Mouse (Mus musculus) embryo, embryonic 11.5 days (tissue): ENCODE results near the gene Arhgef12.
"Not testable (repeated sequence)": the region's sequence is repeated elsewhere in the genome, so short reads cannot be mapped to it uniquely, and the experiment has no call there.

ENCODE experiments used
- DNase-seq: peaks from one replicate; pipeline ENCODE4 v3.0.0-alpha.2; 2012; ENCODE audit warnings: low read depth, low spot score

The Arhgef12 gene

DNA sequence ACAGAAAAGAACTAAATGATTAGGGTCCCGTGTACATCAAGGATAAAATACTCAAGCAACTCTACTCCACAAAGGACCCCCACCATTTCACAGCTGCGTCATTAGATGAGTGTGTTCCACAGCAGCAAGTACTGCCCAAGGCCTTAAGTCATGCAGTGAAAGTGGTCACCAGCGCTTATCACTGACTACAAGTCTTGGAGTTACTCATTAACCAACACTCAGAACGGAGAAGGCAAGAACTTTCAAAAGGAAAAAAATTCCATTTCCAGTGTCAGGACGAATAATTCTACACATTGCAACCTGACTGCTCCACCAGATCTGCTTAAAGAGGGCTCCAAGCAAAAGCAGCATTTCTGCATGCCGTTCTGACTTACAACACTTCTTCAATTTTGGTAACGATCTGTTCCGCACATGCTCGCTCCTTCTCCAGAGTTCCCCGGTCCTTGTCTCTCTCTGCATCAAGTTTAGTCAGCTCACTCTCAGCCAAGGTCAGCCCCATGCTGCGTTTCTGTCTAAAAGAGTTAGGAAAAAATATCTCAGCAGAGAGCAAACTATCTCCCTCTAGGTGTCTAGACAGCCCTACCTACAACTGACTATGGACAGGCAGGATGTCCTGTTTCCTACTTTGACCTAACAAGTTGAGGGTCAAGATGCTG lies 106.3 kb downstream of the Arhgef12 start:
- DNase-seq: no peak

DNA sequence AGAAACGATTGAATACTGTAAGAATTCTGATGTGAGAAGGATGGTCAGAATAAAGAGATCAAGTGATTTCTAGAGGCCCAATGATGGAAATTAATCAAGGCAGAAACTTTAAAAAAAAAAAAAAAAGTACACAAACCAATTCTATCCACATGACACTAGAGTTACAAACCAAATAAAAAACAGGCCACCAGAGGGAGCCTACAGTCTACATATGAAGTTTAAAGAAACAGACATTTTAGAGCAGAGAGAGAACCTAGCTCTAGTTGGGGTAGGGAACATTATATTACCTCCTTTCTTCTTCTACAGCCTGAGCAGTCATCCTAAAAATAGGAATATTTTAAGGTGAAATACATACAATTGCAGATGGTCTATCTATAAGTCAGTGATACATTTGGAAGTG lies 107.0 kb downstream of the Arhgef12 start:
- DNase-seq: peak; percentile 24

DNA sequence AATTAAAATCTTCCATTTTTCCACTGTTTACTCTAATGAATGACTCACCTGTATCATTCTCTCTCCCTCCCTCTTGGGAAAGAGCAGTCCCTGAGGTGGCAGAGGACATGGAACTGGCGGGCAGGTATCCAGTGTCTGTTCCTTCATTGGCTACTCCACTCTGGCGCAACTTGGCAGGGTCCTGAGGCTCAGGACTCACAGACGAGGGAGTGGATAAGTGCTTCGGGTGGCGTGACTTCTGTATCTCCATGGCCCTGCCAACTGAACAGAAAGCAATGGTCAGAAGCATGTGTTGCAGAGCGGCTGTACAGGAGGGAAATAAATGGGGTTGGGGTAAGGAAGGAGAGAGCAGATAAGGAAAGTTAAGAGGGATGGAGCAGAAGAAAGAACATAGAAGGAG lies 109.5 kb downstream of the Arhgef12 start:
- DNase-seq: no peak

DNA sequence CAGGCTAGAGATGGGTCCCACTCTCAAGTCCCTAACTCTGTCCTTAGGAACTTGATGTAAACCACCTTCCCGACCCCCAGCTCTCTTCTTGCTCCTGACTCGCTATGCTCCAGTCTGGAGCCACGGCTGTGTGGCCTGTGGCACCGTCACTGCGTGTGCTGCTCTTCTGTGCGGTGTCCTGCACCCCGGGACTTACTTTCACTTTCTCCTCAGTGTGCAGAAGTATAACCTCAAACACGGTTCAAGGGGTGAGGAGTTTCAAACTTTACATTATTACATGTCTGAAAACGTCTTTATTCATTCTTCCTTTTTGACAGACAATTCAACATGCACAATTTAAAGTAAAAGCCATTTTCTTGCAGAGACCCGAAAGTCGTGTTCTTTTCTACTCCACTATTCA lies 111.7 kb downstream of the Arhgef12 start:
- DNase-seq: no peak

DNA sequence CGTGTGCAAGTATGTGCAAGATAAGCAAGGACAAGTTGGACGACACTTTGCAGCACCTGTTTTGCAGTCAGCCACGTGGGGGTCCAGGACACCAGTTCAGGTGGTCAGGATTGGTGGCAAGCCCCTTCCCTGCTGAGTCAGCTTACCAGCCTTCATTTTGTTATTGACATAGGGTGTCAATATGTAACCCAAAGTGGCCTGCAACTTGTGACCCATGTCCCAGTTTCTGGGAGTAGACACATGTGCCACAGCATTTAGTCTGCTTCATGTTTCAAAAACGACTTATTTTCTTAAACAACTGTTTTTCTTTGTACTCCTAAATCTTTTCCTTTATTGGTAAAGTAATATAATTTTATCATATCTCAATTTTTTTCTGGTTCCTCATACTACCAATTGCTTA lies 112.3 kb downstream of the Arhgef12 start:
- DNase-seq: no peak

DNA sequence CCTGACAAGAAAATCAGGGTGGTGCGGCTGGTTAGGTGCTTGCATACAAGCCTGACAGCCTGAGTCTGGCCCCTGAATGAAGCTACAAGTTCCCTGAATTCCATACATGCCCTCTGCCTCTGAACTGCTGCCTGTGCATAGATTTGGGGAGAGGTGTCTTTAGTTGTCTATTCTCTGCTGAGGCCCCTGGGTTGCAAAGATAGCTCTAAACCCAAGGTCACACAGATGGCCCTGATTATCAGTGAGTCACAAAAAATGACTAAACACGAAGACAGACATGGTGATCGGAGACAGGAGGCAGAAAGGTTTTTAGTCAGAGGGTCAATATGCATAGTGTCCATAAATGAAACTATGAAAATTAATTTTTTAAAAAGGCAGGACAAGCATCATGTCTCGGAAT lies 113.4 kb downstream of the Arhgef12 start:
- DNase-seq: no peak

DNA sequence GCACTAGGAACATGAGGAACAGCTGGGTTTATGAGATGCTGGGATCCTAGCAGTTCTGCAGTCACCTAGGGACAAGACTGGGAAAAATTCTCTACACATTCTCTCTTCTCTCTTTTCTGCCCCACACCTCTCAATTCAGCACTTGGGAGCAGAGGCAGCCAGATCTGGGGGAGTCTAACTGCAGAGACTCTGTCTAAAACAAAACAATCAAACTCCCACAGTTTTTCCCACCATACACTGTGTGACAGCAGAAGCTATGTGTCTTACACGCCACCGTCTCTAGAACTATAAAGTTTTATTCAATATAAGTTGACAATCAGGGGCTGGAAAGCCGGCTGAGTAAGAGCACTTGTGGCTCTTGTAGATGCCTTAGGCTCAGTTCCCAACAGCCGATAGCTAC lies 119.1 kb downstream of the Arhgef12 start:
- no peak for DNase-seq

DNA sequence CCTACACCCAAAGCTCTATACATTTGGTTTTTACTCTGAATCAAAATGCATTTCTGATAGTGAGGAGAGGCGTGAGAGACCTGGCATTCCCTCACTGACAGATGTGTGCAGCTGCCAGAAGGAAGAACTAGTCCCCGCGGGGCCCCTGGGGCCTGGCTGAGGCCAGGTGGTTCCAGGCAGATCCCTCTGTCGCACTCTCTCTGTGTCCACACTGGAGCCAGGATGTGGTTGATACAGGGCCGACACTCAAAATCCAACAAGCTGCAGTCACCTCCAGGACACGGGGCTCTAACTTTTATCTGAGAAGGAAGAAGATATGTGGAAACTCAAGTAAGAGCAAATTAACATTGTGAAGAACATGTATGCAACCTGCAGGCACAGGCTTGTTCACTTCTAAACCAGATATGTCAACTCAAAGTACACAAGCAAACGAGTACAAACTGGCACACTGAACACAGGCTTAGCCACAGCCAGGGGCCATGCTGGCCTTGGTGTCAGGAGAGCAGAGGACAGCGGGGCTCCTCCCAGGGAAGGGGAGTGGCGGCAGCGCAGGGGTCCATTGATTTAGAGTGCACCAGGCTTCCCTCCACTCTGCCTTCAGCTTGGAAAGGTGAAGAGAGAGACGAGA lies 138.0 kb downstream of the Arhgef12 start:
- no peak for DNase-seq

DNA sequence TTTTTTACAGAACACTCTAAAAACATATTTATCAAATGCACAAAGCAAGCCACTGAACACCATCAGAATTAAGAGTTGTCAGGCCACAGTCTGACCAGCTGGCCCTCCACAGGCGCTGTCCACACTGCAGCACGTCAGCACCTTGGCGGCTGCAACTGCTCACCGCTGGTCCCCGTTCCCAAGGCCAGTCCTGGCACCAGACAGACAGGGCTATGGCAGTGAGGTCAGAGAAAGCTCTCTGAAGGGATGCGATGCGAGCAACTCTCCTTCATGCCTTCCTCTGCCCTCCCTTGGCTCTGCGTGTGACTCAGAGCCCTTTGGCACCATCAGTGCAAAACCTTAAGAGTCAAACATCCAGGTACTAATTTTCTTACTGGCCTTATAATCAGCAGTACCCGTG lies 139.3 kb downstream of the Arhgef12 start:
- no peak for DNase-seq

DNA sequence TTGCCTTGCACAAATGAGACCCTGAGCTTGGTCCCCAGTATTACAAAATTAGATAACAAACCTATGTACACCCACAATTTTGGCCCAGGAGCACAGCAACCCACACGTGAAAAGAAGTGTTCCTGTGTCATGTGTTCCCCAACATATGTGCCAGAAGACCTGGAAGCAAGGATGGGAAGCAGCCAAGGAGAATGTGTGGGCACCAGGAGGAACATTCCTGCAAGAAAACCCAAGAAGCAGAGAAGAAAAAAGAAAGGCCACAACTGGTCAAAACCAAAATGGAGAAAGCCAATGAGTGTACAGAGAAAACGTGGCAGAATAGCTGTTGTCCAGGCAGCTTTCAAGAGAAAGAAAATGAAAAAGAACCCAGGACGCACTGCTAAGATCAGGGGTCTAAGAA lies 142.2 kb downstream of the Arhgef12 start:
- not testable (repeated sequence) for DNase-seq

DNA sequence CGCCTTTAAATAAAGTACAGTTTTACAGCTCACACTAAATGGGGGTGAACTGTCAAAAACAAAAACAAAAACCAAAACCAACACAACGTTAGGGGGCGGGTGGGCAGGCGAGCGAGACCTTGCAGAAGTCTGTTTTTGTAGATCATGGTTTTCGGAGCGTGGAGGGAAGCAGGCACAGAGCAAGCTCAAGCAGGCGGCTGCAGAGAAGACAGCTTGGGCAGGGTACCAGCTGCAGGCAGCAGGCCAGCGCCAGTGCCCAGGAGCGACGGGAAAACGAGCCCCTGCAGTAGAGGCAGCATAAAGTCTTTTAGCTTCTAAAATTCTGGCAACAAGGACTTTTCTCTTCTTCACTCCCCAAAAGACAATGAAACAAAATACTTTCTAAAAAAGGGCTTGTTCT lies 142.7 kb downstream of the Arhgef12 start:
- no peak for DNase-seq

DNA sequence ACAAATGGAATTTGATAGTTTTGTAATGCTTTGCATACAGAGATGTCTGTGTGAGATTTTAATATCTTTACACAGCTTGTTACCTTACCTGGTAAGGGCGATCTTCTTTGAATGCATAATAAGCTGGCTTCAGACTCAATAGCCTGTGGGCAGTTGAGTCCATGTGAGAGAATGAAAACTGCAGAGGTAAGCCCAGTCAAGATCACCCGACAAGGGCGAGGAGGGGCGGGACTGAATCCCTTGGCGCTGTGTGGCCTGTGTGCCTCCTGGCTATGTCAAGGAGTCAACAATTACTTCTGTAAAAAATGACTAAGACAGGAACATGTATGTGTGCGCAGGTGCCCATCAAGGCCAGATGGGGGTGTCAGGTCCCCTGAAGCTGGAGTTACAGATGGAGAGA lies 144.5 kb downstream of the Arhgef12 start:
- DNase-seq: no peak

DNA sequence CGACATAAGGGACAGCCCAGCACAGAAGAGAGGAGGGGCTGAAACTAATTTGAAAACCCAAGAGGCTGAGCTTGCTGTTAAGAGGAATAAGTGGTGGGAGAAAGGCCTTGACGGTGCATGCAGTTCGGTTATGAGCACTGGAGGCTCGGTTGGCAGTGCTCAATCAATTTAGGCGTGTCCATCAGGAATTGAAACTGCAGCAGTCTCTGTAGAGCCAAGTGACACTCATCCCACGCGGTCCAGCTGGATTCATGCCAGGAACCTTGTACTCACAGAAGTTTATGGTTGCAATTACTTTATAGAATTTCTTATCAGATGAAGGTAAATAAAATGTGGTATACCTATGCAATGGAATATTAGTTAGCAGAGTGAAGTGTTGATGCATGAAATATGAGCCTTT lies 148.6 kb downstream of the Arhgef12 start:
- no peak for DNase-seq

DNA sequence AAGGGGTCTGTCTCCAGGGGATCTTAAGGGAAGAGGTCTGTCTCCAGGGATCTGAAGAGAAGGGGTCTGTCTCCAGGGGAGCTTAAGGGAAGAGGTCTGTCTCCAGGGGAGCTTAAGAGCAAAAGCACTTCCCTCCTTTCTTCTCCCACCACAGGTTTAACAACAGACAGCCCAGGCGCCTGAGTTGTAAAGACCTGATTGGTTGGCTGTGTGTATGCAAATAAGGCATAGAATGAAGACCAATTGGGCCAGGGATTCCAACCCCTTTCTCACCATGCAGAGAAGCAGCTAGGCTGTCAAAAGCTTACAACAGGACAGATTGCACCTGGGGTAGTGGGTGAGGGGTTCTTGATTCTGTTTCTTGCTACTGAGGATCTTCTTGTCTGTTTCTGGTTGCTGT lies 158.7 kb downstream of the Arhgef12 start:
- DNase-seq: no peak

DNA sequence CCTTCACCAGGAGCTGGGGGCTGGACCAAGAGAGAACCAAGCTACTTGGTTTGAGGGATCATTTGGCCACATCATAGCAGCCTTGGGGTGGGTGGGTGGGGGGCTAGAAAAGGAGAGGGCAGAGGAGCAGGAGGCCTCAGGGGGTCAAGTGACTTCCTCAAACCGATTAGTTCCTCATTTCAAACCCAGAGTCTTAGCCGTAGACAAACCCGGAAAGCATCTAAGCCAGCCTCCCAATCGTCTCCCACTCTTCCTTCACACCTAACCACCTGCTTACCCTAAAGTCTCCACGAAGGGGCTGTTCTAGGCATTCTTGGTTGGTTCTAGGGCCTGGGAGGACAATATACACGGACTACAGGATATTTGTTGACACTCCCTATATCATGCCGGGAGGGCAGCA lies 161.9 kb downstream of the Arhgef12 start:
- DNase-seq: no peak

DNA sequence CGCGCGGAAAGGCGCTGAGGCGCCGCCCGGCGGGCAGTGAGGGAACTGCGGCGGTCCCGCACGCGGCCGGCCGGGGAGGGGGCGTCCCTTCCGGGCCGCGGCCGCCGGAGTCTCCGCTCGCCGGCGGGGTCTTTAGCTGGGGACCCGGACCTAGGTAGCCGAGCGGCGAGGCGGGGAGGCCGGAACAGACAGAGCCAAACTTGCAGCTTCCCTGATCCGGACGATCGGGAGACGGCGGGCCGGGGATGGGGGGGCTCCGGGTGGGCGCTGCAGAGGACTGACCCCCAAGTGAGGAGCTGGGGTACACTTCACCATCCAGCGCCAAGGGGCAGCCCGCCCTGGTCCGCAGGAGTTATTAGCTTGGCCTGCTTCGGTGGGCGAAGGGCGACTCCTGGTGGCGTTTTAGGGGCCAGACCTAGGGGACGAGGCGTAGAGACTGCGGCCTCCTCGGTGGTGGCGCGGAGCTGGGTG lies 162.5 kb downstream of the Arhgef12 start:
- peak; percentile 85 for DNase-seq

DNA sequence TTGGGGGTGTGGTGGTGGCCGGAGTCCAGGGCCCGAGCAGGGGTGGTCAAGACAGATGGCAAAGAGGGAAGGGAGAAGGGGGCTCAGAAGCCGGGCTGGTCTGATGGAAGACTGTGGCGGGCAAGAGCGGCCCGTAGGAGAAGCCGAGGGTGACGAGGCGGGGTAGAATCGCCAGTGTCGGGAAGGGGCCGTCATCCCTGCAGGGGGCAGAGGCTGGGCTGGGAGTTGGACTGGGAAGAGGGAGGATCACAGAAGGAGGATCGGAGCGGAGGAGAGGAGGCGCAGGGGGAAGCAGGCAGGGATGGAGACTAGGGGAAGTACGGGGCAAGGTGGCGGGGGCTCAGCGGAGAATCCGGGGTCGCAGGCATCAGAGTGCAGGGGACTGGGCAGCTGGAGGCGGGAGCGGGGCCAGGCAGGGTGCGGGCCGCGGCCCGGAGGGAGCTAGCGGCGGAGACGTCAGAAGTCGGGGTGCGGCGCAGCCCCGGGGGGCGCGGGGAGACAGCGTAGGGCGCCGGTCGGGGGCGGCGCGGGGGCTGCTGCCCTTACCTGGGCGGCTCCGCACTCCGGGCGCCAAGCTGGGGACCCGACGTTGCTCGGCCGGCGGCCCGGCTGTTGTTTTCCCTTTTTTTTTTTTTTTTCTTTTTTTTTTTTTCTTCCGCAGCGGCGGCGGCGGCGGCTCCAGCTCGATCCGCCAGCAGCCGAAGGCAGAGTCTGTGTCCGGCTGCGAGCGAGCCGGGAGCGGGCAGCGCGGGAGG lies 163.1 kb downstream of the Arhgef12 start, which contains the start of gene Grik4:
Gene Grik4, minus strand, starts transcription at position 713 of the 755 bp plus-strand sequence.
- DNase-seq: no peak

DNA sequence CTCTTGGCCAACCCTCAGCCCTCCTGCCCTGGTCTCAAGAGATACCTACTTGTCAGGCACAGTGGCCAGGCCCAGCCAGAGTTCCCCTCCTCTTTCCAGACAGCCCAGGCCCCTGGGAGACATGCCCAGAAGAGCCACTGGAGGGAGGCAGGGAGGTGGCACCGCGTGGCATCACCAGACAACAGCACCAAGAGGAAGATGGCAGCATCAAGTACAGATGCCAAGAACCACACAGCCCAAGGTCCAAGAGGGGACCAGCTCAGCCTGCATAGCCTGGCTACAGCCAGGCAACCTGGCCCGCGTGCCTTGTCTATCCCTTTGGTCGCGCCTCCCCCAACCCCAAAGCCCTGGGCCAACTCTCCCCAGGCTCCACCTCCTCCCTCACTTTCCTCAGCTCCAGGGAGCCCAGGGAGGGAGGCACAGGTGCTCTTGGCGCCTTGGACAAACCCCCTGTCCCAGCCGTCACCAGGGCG lies 163.9 kb downstream of the Arhgef12 start:
- DNase-seq: no peak

DNA sequence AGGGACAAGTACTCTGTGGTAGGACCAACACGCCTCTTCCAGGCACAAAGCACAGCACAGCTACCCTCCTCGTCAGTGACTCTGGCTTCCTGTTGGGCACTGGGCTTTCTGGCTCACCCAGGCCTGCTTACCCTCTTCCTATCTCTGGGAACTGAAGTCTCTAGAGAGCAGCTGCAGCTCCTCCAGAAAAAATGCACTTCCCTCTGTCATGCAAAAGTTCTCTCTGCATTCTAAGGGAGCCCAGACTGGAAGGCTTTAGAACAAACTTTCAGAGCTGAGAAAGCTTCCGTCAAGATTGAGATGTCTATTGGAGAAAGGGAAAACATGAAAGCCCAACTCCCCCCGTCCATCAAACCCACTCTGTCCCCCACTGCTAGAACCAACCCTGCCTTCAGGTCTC lies 164.9 kb downstream of the Arhgef12 start:
- no peak for DNase-seq

DNA sequence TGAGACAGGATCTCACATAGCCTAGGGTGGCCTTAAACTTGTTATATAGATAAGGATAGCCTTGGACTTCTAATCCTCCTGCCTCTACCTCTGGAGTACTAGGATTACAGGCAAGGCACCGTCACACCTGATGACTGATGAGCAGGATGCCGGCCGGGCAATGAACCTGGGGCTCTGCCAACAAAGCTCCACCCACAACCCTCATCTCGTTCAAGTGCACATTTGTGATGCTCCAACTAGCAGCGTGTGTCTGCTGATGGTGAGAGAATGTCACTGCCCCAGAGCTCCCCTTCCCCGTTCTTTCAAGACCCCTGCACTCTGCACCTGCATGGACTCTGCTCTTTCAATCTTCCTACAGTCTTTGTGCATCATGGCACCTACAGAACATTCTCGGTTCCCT lies 174.9 kb downstream of the Arhgef12 start:
- DNase-seq: no peak

DNA sequence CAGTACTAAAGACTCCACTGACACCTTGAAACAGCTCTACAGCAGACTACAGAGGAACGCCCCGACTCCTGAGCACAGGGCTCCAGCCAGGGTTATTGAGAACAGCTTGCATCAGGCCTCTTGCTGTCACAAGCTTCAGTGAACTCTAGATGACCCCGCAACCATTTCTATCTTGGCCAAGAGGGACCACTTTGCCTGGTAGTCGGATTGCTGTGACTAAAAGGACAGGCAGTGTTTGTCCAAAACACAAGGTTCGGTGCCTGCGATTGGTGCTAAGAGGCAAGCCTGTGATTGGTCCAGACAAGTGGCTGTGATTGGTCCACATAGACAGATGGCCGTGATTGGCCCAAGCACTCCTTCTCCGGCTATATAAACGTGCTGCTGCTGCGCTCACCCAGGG lies 179.5 kb downstream of the Arhgef12 start:
- DNase-seq: no peak

DNA sequence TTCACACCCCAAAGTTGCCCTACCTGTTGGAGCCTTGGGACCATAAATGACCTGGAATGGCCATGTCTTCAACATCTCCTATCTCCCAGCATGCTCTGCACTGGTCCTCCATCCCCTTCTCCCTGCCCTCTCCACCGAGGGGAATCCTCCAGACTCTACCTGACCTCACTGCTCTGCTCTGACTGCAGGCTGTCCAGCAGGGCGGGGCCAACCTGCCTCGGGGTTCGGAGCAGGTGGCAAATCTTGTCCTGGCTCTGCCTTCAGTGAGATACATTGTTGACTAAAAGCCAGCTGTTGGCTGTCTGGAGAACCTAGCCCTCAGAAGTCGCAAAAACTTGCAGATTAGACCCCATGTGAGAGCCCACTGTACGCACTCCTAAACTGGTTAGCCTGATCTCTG lies 180.5 kb downstream of the Arhgef12 start:
- no peak for DNase-seq

DNA sequence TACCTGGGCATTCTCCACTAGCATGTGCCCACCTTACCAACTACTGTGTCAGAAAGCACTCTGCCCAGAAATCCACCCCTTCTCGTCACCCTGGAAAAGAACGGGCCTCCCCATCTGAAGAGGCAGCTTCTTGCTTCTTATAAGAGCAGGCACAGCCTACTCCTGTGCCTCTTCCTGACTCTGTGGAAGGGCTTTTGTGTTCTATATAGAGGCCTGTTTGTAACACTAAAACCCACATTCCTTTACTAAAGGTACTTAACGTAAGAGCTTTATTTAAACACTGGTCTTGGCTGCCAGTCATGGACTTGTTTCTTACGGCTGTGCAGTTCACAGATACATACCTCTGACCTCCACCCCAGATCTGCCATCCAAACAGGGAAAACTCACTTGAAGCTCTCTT lies 185.2 kb downstream of the Arhgef12 start:
- DNase-seq: no peak
